Mouse (Mus musculus) forebrain, embryonic 16.5 days (tissue): Measurements from ENCODE around the gene Hnrnpll. TPM values are rescaled to one million over a fixed set of nuclear protein-coding genes. Genes with fewer than 3 reads are reported as not detected.
"Not testable (repeated sequence)": the region's sequence is repeated elsewhere in the genome, so short reads cannot be mapped to it uniquely, and the experiment has no call there.

ENCODE experiments used
- ATAC-seq: fragments of 200-750 bp; cut with Nextera tagmentation; 2 replicates; pipeline ENCODE4 v1.8.0; 2017; ENCODE audit warnings: mild to moderate bottlenecking, moderate library complexity
- H3K27ac ChIP-seq: fragments of 300-500 bp; sonication (generic); 2 replicates; pipeline ENCODE4 v1.5.1; 2014; ENCODE audit warnings: low read length, control low read depth
- H3K27me3 ChIP-seq: fragments of 300-500 bp; sonication (generic); replicated peaks from 2 replicates; pipeline ENCODE4 v1.6.1; 2014; ENCODE audit warnings: low read length; ENCODE audit not compliant: control insufficient read depth, insufficient read depth
- H3K36me3 ChIP-seq: fragments of 300-500 bp; sonication (generic); 2 replicates; pipeline ENCODE4 v1.6.1; 2014; ENCODE audit not compliant: control insufficient read depth, insufficient read depth
- H3K4me1 ChIP-seq: fragments of 300-500 bp; sonication (generic); replicated peaks from 2 replicates; pipeline ENCODE4 v1.6.1; 2014; ENCODE audit warnings: low read length; ENCODE audit not compliant: control insufficient read depth, insufficient read depth
- H3K4me2 ChIP-seq: fragments of 300-500 bp; sonication (generic); 2 replicates; pipeline ENCODE4 v1.6.1; 2014; ENCODE audit warnings: mild to moderate bottlenecking, low read length, control low read depth
- H3K4me3 ChIP-seq: fragments of 300-500 bp; sonication (generic); replicated peaks from 2 replicates; pipeline ENCODE4 v1.5.1; 2014; ENCODE audit warnings: mild to moderate bottlenecking, low read length, control low read depth
- H3K9ac ChIP-seq: fragments of 300-500 bp; sonication (generic); replicated peaks from 2 replicates; pipeline ENCODE4 v1.6.1; 2014; ENCODE audit warnings: low read depth, low read length, control low read depth
- H3K9me3 ChIP-seq: fragments of 300-500 bp; sonication (generic); 2 replicates; pipeline ENCODE4 v1.6.1; 2016; ENCODE audit warnings: low read length; ENCODE audit not compliant: control insufficient read depth
- WGBS: fragments of 180-500 bp; shearing (Covaris S2); extraction: QIAGEN DNeasy Blood & Tissue Kit; methylation state at CpG from one replicate; pipeline ENCODE4 v1.1.7; 2014; 5-methylcytosine and 5-hydroxymethylcytosine counted together
- polyA plus RNA-seq: library from polyadenylated mRNA; unstranded; fragments of >200 nt; fragmentation: Nextera tagmentation; extraction: Ambion mirVana; gene quantifications from 2 replicates; pipeline ENCODE4 v1.2.1, GENCODE M21; 2015

The Hnrnpll gene
- polyA plus RNA-seq, 1 experiment from 2014 or later, result 66.6 TPM

DNA sequence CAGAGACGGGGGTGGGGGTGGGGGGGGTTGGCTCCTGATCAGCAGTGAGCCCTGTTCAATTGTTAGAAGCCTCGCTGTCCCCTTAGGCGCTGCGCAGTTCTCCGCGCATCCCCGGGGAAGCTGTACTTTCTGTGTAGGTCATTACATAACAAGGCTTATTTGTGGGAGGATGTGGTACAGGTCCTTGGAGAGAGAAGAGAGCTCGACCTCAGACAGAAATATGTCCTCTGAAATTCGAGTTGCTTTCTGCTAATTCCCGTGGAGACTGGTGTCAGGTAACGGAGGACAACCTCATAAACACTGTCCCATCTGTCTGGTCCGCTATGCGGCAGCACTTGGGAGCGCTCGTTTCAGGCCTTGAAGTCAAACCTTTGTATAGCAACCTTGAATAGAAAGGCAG is 52.2 kb downstream of the Hnrnpll start:
- H3K36me3 ChIP-seq, result no peaks in the 10 kb centered on the region
- no peak overlapping the region for H3K4me2 ChIP-seq
- no peak overlapping the region for H3K4me3 ChIP-seq
- H3K9ac ChIP-seq, result no peak overlapping the region
- peaks cover 15% of the 10 kb centered on the region for H3K4me1 ChIP-seq
- WGBS, result 30% methylated on average over 15 of the region's 15 CpGs
- no peaks in the 10 kb centered on the region for H3K9me3 ChIP-seq
- no peaks in the 10 kb centered on the region for H3K27me3 ChIP-seq
- no peak for ATAC-seq
- H3K27ac ChIP-seq, result no peak overlapping the region

DNA sequence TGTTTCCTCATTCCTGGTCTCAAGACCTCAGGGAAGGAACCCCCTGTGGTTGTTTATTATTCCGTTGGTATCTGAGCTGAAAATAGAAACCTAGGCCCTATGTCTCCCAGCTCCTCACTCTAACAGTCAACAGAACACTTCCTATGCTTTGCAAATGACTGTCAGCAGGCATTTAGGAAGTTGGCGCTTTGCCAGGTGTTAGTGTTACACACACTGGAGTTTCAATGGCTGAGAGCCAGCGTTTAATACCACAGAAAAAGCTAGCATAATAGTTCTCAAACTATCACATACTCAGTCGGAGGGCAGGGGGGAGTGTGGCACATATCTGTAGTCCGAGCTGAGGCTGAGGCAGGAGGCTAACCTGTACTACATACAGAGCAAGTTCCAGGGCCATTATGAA is 53.3 kb downstream of the Hnrnpll start:
- H3K4me1 ChIP-seq, result peaks cover 16% of the 10 kb centered on the region
- no peak overlapping the region for H3K9ac ChIP-seq
- 13% methylated on average over 5 of the region's 5 CpGs for WGBS
- H3K27me3 ChIP-seq, result no peaks in the 10 kb centered on the region
- ATAC-seq, result peak; percentile 82
- peak overlapping the region; percentile 24 for H3K27ac ChIP-seq
- H3K4me3 ChIP-seq, result no peak overlapping the region
- H3K4me2 ChIP-seq, result no peak overlapping the region
- H3K36me3 ChIP-seq, result no peaks in the 10 kb centered on the region
- no peaks in the 10 kb centered on the region for H3K9me3 ChIP-seq

DNA sequence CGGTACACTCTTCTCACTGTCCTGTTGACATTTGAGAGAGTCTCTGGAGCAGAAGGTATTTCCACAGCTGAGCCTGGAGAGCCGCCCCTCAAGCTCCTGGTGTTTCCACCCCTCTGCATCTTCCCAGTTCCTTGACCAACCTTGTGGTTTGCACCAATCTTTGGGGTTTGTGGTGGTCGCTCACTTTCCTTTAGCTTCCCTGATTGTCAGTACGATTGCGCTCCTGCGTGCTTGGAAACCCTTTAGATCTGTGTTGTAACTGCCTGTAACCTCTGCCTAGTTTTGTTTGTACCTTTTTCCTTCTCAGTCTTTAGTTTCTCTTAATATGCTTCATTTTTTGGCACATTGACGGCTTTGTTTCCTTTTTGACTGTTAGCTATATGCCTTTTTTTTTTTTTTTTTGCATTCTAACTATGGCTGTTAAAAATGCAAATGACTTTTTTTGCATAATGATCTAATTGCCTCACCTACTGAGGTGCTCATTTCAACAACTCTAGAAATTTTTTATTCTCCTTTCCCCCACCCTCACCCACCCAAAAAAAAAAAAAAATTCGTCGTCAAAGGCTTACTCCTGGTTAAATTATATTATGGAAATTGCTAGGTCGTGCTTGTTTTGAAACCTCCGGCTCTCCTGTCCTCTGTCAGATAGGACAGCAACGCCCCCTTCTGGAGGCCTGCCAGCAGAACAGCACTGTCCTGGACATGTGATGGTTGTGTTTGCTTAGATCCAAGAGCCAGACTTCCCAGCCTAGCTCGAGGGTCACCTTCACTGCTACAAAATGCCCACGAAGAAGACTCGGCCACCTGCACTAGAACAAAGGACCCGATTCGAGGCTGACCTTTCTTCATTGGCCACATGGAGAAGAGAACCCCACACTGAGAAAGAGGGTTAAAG is 57.5 kb downstream of the Hnrnpll start:
- no peak overlapping the region for H3K4me3 ChIP-seq
- WGBS, result 50% methylated on average over 17 of the region's 17 CpGs

DNA sequence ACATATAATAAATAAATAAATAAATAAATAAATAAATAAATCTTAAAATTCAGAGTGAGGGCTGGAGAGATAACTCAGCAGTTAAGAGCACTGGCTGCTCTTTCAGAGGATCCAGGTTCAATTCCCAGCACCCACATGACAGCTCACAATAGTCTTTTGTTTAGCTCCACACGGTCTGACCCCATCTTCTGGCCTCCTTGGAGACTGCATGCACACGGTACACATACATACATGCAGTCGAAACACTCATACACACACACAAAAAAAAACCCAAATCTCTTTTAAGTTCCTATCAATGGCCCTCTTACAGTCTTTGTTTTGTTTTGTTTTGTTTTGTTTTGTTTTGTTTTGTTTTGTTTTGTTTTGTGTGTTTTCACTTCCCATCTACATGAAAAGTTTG is 58.3 kb downstream of the Hnrnpll start:
- not testable (repeated sequence) for H3K27me3 ChIP-seq, H3K36me3 ChIP-seq, H3K4me3 ChIP-seq, ATAC-seq, H3K27ac ChIP-seq, H3K4me2 ChIP-seq, H3K9ac ChIP-seq, H3K9me3 ChIP-seq
- WGBS, result 88% methylated on average over 3 of the region's 3 CpGs
- H3K4me1 ChIP-seq, result peaks cover 12% of the 10 kb centered on the region

More for the DNA sequence above, 57.5 kb downstream of the Hnrnpll start:
- H3K36me3 ChIP-seq, result no peaks in the 10 kb centered on the region
- peak; percentile 55 for ATAC-seq
- peaks cover 16% of the 10 kb centered on the region for H3K4me1 ChIP-seq
- no peaks in the 10 kb centered on the region for H3K9me3 ChIP-seq
- no peak overlapping the region for H3K9ac ChIP-seq
- no peak overlapping the region for H3K4me2 ChIP-seq
- H3K27me3 ChIP-seq, result no peaks in the 10 kb centered on the region
- H3K27ac ChIP-seq, result no peak overlapping the region

DNA sequence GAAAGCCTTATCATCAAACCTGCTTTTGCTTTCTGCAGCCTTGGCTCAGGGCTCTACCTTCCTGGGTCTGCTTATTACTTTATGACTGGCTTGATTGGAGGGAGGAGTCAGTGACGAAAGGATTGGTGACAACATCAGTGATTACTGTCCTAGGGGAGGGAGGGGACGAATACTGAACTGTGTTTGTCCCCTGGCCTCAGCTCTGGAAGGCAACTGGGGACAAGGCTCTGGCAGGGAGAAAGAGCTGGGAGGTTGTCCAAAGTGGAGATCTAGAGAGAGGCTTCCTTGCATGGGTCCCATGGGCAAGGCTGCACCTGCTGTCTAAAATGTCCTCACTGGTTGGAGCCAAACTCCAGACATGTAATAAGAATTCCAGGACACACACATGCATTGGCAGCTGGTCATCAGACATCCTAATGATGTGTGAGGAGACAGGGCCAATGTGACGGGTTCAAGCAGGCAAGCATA is 59.7 kb downstream of the Hnrnpll start:
- ATAC-seq, result no peak
- no peaks in the 10 kb centered on the region for H3K9me3 ChIP-seq

DNA sequence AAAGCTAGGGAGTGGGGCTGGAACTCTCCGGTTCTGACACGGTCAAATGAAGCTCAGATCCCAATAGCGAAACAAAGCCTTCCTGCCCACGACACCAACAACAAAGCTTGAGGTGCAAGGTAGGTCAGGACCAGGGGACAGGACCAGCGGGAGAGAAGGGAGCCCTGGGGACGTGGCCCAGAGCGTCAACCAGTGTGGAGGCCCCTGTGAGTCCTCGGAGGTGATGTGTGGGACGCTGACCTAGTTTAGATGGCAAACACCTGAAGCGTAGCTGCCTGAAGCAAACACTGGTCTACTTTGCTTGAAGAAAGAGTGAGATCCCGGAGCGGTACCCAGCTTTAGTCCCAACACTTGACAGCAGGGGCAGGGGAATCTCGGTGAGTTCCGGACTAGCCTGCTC is 62.5 kb downstream of the Hnrnpll start:
- Histone ChIP-seq H3K4me3 (no peak overlapping the region), H3K4me1 (no peaks in the 10 kb centered on the region), H3K27ac (no peak overlapping the region), H3K4me2 (no peak overlapping the region), H3K27me3 (no peaks in the 10 kb centered on the region), H3K36me3 (no peaks in the 10 kb centered on the region), H3K9ac (no peak overlapping the region), H3K9me3 (no peaks in the 10 kb centered on the region)
- ATAC-seq, result no peak
- 92% methylated on average over 14 of the region's 14 CpGs for WGBS

More for the DNA sequence above, 59.7 kb downstream of the Hnrnpll start:
- Histone ChIP-seq H3K36me3 (no peaks in the 10 kb centered on the region), H3K27ac (no peak overlapping the region), H3K4me3 (no peak overlapping the region), H3K4me1 (peaks cover 4% of the 10 kb centered on the region; the same call in 1 of the 2 replicates), H3K27me3 (no peaks in the 10 kb centered on the region), H3K9ac (no peak overlapping the region), H3K4me2 (no peak overlapping the region)
- 79% methylated on average over 3 of the region's 3 CpGs for WGBS

DNA sequence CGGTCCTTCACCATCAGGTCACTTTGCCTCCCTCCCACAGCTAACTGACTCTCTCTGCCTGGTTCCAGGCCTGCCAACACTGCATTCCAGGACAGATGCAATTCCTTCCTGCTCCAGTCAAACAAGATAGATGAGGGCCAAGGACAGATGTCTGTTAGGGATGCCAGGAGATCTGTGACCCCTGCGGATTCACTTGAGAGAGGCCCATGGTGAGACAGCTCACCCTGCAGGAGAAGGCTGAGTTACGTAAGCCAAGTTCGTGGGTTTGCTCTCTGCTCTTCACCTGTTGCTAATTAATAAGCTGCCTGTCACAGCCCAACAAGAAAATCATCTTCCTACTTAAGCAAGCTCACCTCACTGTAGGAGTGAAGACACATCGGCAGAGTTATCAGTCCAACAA is 63.1 kb downstream of the Hnrnpll start:
- no peak overlapping the region for H3K9ac ChIP-seq
- no peak overlapping the region for H3K4me2 ChIP-seq
- WGBS, result 87% methylated on average over 5 of the region's 5 CpGs
- no peaks in the 10 kb centered on the region for H3K36me3 ChIP-seq
- no peak overlapping the region for H3K27ac ChIP-seq
- H3K9me3 ChIP-seq, result no peaks in the 10 kb centered on the region
- ATAC-seq, result no peak
- H3K4me3 ChIP-seq, result no peak overlapping the region
- H3K4me1 ChIP-seq, result no peaks in the 10 kb centered on the region
- H3K27me3 ChIP-seq, result no peaks in the 10 kb centered on the region

DNA sequence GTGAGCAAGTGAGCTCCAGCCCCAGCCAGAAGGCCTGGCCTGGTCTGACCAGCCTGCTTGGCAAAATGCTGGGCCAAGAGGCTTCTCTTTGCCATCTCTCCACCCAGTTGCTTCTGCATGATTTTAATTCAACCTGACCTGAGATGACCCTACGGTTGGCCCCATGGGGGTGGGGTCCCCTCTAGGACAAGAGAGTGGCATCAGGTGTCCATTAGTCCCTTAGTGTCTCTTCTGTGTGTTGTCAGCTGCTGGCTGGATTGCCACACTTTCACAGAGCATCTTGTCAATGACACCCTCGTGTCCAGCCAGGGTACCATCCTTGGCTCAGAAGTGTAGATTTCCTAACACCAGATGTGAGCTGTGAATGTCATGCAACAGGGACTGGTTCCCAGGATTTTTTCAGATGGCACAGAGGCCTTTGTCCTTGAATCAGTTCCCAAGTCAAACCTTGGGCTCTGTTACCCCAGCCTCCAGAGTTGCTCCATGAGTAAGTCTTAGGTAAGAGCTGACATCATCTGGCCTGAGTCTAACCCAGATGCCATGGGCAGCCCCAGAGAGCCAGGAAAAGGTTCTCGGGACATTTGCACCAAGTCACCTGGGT is 66.9 kb downstream of the Hnrnpll start:
- Histone ChIP-seq H3K9ac (no peak overlapping the region), H3K27ac (no peak overlapping the region), H3K27me3 (no peaks in the 10 kb centered on the region), H3K36me3 (no peaks in the 10 kb centered on the region), H3K4me3 (no peak overlapping the region), H3K4me2 (no peak overlapping the region), H3K9me3 (no peaks in the 10 kb centered on the region), H3K4me1 (no peaks in the 10 kb centered on the region; the same call in 1 of the 2 replicates)
- no peak for ATAC-seq
- 86% methylated on average over 3 of the region's 3 CpGs for WGBS

DNA sequence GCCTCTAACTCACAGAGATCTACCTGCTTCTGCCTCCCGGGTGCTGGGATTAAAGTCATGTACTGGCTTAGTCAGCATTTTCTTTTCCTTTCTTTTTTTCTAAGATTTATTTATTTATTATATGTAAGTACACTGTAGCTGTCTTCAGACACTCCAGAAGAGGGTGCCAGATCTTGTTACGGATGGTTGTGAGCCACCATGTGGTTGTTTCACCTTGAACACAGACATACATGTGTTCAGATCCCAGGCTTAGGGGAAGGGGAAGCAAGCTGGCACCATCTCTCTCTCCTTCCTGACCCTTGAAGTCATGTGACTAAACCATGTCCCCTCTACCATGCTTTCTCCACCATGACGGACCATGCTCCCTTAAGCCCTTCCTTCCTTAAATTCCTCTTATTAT is 70.0 kb downstream of the Hnrnpll start:
- 81% methylated on average over 3 of the region's 3 CpGs for WGBS

More for the DNA sequence above, 70.0 kb downstream of the Hnrnpll start:
- Histone ChIP-seq H3K4me2 (no peak overlapping the region), H3K9me3 (no peaks in the 10 kb centered on the region), H3K4me3 (no peak overlapping the region), H3K36me3 (no peaks in the 10 kb centered on the region), H3K27ac (no peak overlapping the region), H3K4me1 (no peaks in the 10 kb centered on the region; the same call in 1 of the 2 replicates), H3K27me3 (no peaks in the 10 kb centered on the region), H3K9ac (no peak overlapping the region)
- no peak for ATAC-seq
